Mouse (Mus musculus) neural tube, embryonic 12.5 days (tissue): ENCODE data around the gene Nagpa. TPM values are rescaled to one million over a fixed set of nuclear protein-coding genes. Genes with fewer than 3 reads are reported as not detected.

Source experiments
- ATAC-seq: fragments of 200-750 bp; cut with Nextera tagmentation; 2 replicates; pipeline ENCODE4 v1.8.0; 2017; ENCODE audit warnings: low read depth, mild to moderate bottlenecking, moderate TSS enrichment, moderate library complexity; ENCODE audit not compliant: low FRiP score
- H3K27ac ChIP-seq: fragments of 300-500 bp; sonication (generic); 2 replicates; pipeline ENCODE4 v1.5.1; 2016
- H3K27me3 ChIP-seq: fragments of 300-500 bp; sonication (generic); replicated peaks from 2 replicates; pipeline ENCODE4 v1.6.1; 2016; ENCODE audit warnings: mild to moderate bottlenecking
- H3K36me3 ChIP-seq: fragments of 300-500 bp; sonication (generic); 2 replicates; pipeline ENCODE4 v1.6.1; 2016; ENCODE audit warnings: mild to moderate bottlenecking
- H3K4me1 ChIP-seq: fragments of 300-500 bp; sonication (generic); 2 replicates; pipeline ENCODE4 v1.6.1; 2016
- H3K4me2 ChIP-seq: fragments of 300-500 bp; sonication (generic); replicated peaks from 2 replicates; pipeline ENCODE4 v1.6.1; 2016; ENCODE audit warnings: mild to moderate bottlenecking
- H3K4me3 ChIP-seq: fragments of 300-500 bp; sonication (generic); 2 replicates; pipeline ENCODE4 v1.5.1; 2016
- H3K9ac ChIP-seq: fragments of 300-500 bp; sonication (generic); 2 replicates; pipeline ENCODE4 v1.6.1; 2016; ENCODE audit warnings: mild to moderate bottlenecking
- H3K9me3 ChIP-seq: fragments of 300-500 bp; sonication (generic); 2 replicates; pipeline ENCODE4 v1.6.1; 2016; ENCODE audit warnings: mild to moderate bottlenecking
- WGBS: fragments of 180-500 bp; shearing (Covaris S2); methylation state at CpG from one replicate; pipeline ENCODE4 v1.1.7; 2016; 5-methylcytosine and 5-hydroxymethylcytosine counted together
- polyA plus RNA-seq: library from polyadenylated mRNA; unstranded; fragments of >200 nt; fragmentation: Nextera tagmentation; extraction: Ambion mirVana; gene quantifications from 2 replicates; pipeline ENCODE4 v1.2.1, GENCODE M21; 2016

Gene Nagpa
- polyA plus RNA-seq, 1 experiment from 2014 or later, result 12.2 TPM

- ATAC-seq, result no peak
- Histone ChIP-seq H3K9me3 (no peaks in the 10 kb centered on the region), H3K4me3 (no peak overlapping the region), H3K9ac (no peak overlapping the region), H3K4me2 (no peak overlapping the region), H3K27ac (no peak overlapping the region), H3K36me3 (no peaks in the 10 kb centered on the region), H3K4me1 (no peaks in the 10 kb centered on the region), H3K27me3 (no peaks in the 10 kb centered on the region)
- WGBS, result 74% methylated on average over 7 of the region's 7 CpGs
These were observed 18.1 kb downstream of the Nagpa start for GRCm38 (mm10) chr16:5185691-5186090.

- H3K4me1 ChIP-seq, result no peaks in the 10 kb centered on the region
- H3K4me2 ChIP-seq, result no peak overlapping the region
- no peaks in the 10 kb centered on the region for H3K9me3 ChIP-seq
- H3K27ac ChIP-seq, result no peak overlapping the region
- no peak overlapping the region for H3K4me3 ChIP-seq
- H3K27me3 ChIP-seq, result no peaks in the 10 kb centered on the region
- no peak overlapping the region for H3K9ac ChIP-seq
- 83% methylated on average over 5 of the region's 5 CpGs for WGBS
- H3K36me3 ChIP-seq, result no peaks in the 10 kb centered on the region
- ATAC-seq, result no peak
These were observed 18.9 kb downstream of the Nagpa start for GRCm38 (mm10) chr16:5184956-5185355.

- H3K9ac ChIP-seq, result no peak overlapping the region
- H3K4me1 ChIP-seq, result no peaks in the 10 kb centered on the region
- H3K9me3 ChIP-seq, result no peaks in the 10 kb centered on the region
- no peaks in the 10 kb centered on the region for H3K27me3 ChIP-seq
- WGBS, result 73% methylated on average over 8 of the region's 8 CpGs
- H3K27ac ChIP-seq, result no peak overlapping the region
- no peak overlapping the region for H3K4me2 ChIP-seq
- no peak overlapping the region for H3K4me3 ChIP-seq
- ATAC-seq, result no peak
- no peaks in the 10 kb centered on the region for H3K36me3 ChIP-seq
These were observed 19.7 kb downstream of the Nagpa start for GRCm38 (mm10) chr16:5184101-5184500.

GRCm38 (mm10) chr16:5183310-5183975, 20.4 kb downstream of the Nagpa start:
- no peak overlapping the region for H3K4me3 ChIP-seq
- H3K27me3 ChIP-seq, result no peaks in the 10 kb centered on the region
- H3K4me1 ChIP-seq, result no peaks in the 10 kb centered on the region
- H3K27ac ChIP-seq, result no peak overlapping the region
- no peaks in the 10 kb centered on the region for H3K36me3 ChIP-seq
- no peak overlapping the region for H3K9ac ChIP-seq
- no peak overlapping the region for H3K4me2 ChIP-seq
- WGBS, result 83% methylated on average over 18 of the region's 18 CpGs
- ATAC-seq, result no peak
- no peaks in the 10 kb centered on the region for H3K9me3 ChIP-seq

- no peak for ATAC-seq
- 91% methylated on average over 6 of the region's 6 CpGs for WGBS
- H3K9me3 ChIP-seq, result no peaks in the 10 kb centered on the region
- no peak overlapping the region for H3K27ac ChIP-seq
- no peaks in the 10 kb centered on the region for H3K4me1 ChIP-seq
- H3K9ac ChIP-seq, result no peak overlapping the region
- H3K36me3 ChIP-seq, result no peaks in the 10 kb centered on the region
- H3K4me2 ChIP-seq, result no peak overlapping the region
- no peak overlapping the region for H3K4me3 ChIP-seq
- no peaks in the 10 kb centered on the region for H3K27me3 ChIP-seq
These were observed 31.2 kb downstream of the Nagpa start for GRCm38 (mm10) chr16:5172636-5173035.

- Histone ChIP-seq H3K4me3 (no peak overlapping the region), H3K27ac (no peak overlapping the region), H3K9ac (no peak overlapping the region), H3K9me3 (no peaks in the 10 kb centered on the region), H3K4me1 (no peaks in the 10 kb centered on the region), H3K27me3 (no peaks in the 10 kb centered on the region), H3K4me2 (no peak overlapping the region), H3K36me3 (no peaks in the 10 kb centered on the region)
- ATAC-seq, result no peak
- WGBS, result 81% methylated on average over 5 of the region's 5 CpGs
These were observed 35.0 kb downstream of the Nagpa start for GRCm38 (mm10) chr16:5168829-5169228.

GRCm38 (mm10) chr16:5168038-5168437, 35.8 kb downstream of the Nagpa start:
- H3K36me3 ChIP-seq, result no peaks in the 10 kb centered on the region
- H3K4me1 ChIP-seq, result no peaks in the 10 kb centered on the region
- no peaks in the 10 kb centered on the region for H3K27me3 ChIP-seq
- no peak for ATAC-seq
- H3K9me3 ChIP-seq, result no peaks in the 10 kb centered on the region
- 83% methylated on average over 2 of the region's 2 CpGs for WGBS
- no peak overlapping the region for H3K27ac ChIP-seq
- no peak overlapping the region for H3K9ac ChIP-seq
- no peak overlapping the region for H3K4me3 ChIP-seq
- no peak overlapping the region for H3K4me2 ChIP-seq

- Histone ChIP-seq H3K36me3 (no peaks in the 10 kb centered on the region), H3K4me1 (no peaks in the 10 kb centered on the region), H3K9me3 (no peaks in the 10 kb centered on the region), H3K4me2 (no peak overlapping the region), H3K27ac (no peak overlapping the region), H3K9ac (no peak overlapping the region), H3K27me3 (no peaks in the 10 kb centered on the region), H3K4me3 (no peak overlapping the region)
- WGBS, result 66% methylated on average over 6 of the region's 6 CpGs
- ATAC-seq, result no peak
These were observed 39.5 kb downstream of the Nagpa start for GRCm38 (mm10) chr16:5164327-5164726.

- Histone ChIP-seq H3K9me3 (no peaks in the 10 kb centered on the region), H3K4me2 (no peak overlapping the region), H3K27ac (no peak overlapping the region), H3K4me3 (no peak overlapping the region), H3K4me1 (no peaks in the 10 kb centered on the region), H3K36me3 (no peaks in the 10 kb centered on the region), H3K9ac (no peak overlapping the region), H3K27me3 (peaks cover 4% of the 10 kb centered on the region; the same call in 1 of the 2 replicates)
- WGBS, result 84% methylated on average over 8 of the region's 8 CpGs
- ATAC-seq, result no peak
These were observed 44.6 kb downstream of the Nagpa start for GRCm38 (mm10) chr16:5159248-5159647.

- Histone ChIP-seq H3K4me3 (no peak overlapping the region), H3K36me3 (no peaks in the 10 kb centered on the region), H3K4me1 (no peaks in the 10 kb centered on the region; the same call in 1 of the 2 replicates), H3K27me3 (peaks cover 4% of the 10 kb centered on the region; the same call in 1 of the 2 replicates), H3K9ac (no peak overlapping the region), H3K9me3 (no peaks in the 10 kb centered on the region), H3K27ac (no peak overlapping the region), H3K4me2 (no peak overlapping the region)
- ATAC-seq, result no peak
- WGBS, result 93% methylated on average over 3 of the region's 3 CpGs
These were observed 46.7 kb downstream of the Nagpa start for GRCm38 (mm10) chr16:5157113-5157512.

- no peaks in the 10 kb centered on the region for H3K9me3 ChIP-seq
- H3K9ac ChIP-seq, result no peak overlapping the region
- no peaks in the 10 kb centered on the region for H3K36me3 ChIP-seq
- H3K27ac ChIP-seq, result no peak overlapping the region
- ATAC-seq, result no peak
- H3K4me1 ChIP-seq, result no peaks in the 10 kb centered on the region; the same call in 1 of the 2 replicates
- no peak overlapping the region for H3K4me2 ChIP-seq
- peaks cover 4% of the 10 kb centered on the region; the same call in 1 of the 2 replicates for H3K27me3 ChIP-seq
- WGBS, result 66% methylated on average over 2 of the region's 2 CpGs
- H3K4me3 ChIP-seq, result no peak overlapping the region
These were observed 47.3 kb downstream of the Nagpa start for GRCm38 (mm10) chr16:5156495-5156894.

- Histone ChIP-seq H3K4me1 (no peaks in the 10 kb centered on the region; the same call in 1 of the 2 replicates), H3K27me3 (peaks cover 4% of the 10 kb centered on the region; the same call in 1 of the 2 replicates), H3K4me2 (no peak overlapping the region), H3K36me3 (no peaks in the 10 kb centered on the region), H3K9me3 (no peaks in the 10 kb centered on the region), H3K4me3 (no peak overlapping the region), H3K27ac (no peak overlapping the region), H3K9ac (no peak overlapping the region)
- WGBS, result 71% methylated on average over 3 of the region's 3 CpGs
- no peak for ATAC-seq
These were observed 48.8 kb downstream of the Nagpa start for GRCm38 (mm10) chr16:5155014-5155413.
